Mouse (Mus musculus): Measurements from ENCODE around the gene Epor.

GRCm38 (mm10) chr9:21968883-21969282 lies 5.6 kb upstream of the Epor start:
- TF ChIP-seq CTCF (IDR thresholded peaks at IDR 0.05; ENCODE audit: control insufficient read depth, insufficient read depth, low read length) (no peak), POLR2A (IDR thresholded peaks at IDR 0.05; ENCODE audit: borderline replicate concordance, control insufficient read depth, low read depth, low read length) (no peak)
